Mouse (Mus musculus) lung, embryonic 16.5 days (tissue): ENCODE measurements around the gene Ripply1. TPM values are rescaled to one million over a fixed set of nuclear protein-coding genes. Genes with fewer than 3 reads are reported as not detected.

Experiments used
- ATAC-seq: fragments of 200-750 bp; cut with Nextera tagmentation; 2 replicates; pipeline ENCODE4 v1.8.0; 2017; ENCODE audit warnings: low read depth, mild to moderate bottlenecking, moderate library complexity
- H3K27ac ChIP-seq: fragments of 300-500 bp; sonication (generic); 2 replicates; pipeline ENCODE4 v1.5.1; 2014; ENCODE audit warnings: mild to moderate bottlenecking, control low read depth, low read length
- H3K27me3 ChIP-seq: fragments of 300-500 bp; sonication (generic); 2 replicates; pipeline ENCODE4 v1.6.1; 2014; ENCODE audit warnings: low read depth, low read length, mixed read lengths; ENCODE audit not compliant: control insufficient read depth, insufficient read depth
- H3K36me3 ChIP-seq: fragments of 300-500 bp; sonication (generic); 2 replicates; pipeline ENCODE4 v1.6.1; 2014; ENCODE audit warnings: low read length; ENCODE audit not compliant: control insufficient read depth, insufficient read depth
- H3K4me1 ChIP-seq: fragments of 300-500 bp; sonication (generic); replicated peaks from 2 replicates; pipeline ENCODE4 v1.6.1; 2014; ENCODE audit warnings: low read length, mixed read lengths; ENCODE audit not compliant: control insufficient read depth, insufficient read depth
- H3K4me2 ChIP-seq: fragments of 300-500 bp; sonication (generic); 2 replicates; pipeline ENCODE4 v1.6.1; 2014; ENCODE audit warnings: low read depth, low read length, control low read depth
- H3K4me3 ChIP-seq: fragments of 300-500 bp; sonication (generic); 2 replicates; pipeline ENCODE4 v1.5.1; 2014; ENCODE audit warnings: mild to moderate bottlenecking, low read length, control low read depth
- H3K9ac ChIP-seq: fragments of 300-500 bp; sonication (generic); 2 replicates; pipeline ENCODE4 v1.6.1; 2014; ENCODE audit warnings: low read length, control low read depth
- H3K9me3 ChIP-seq: fragments of 300-500 bp; sonication (generic); 2 replicates; pipeline ENCODE4 v1.6.1; 2016; ENCODE audit warnings: low read length; ENCODE audit not compliant: control insufficient read depth
- WGBS: fragments of 180-500 bp; shearing (Covaris S2); extraction: QIAGEN DNeasy Blood & Tissue Kit; methylation state at CpG from one replicate; pipeline ENCODE4 v1.1.7; 2014; 5-methylcytosine and 5-hydroxymethylcytosine counted together
- polyA plus RNA-seq: library from polyadenylated mRNA; unstranded; fragments of >200 nt; fragmentation: Nextera tagmentation; extraction: Ambion mirVana; gene quantifications from 2 replicates; pipeline ENCODE4 v1.2.1, GENCODE M21; 2015

Ripply1 gene
- polyA plus RNA-seq, 1 experiment from 2014 or later, result not detected

GRCm38 (mm10) chrX:139808501-139808900, 26.3 kb upstream of the Ripply1 start:
- Histone ChIP-seq H3K9ac (no peak overlapping the region), H3K4me2 (no peak overlapping the region), H3K4me3 (no peak overlapping the region), H3K36me3 (no peaks in the 10 kb centered on the region), H3K4me1 (no peaks in the 10 kb centered on the region), H3K9me3 (no peaks in the 10 kb centered on the region), H3K27ac (no peak overlapping the region), H3K27me3 (no peaks in the 10 kb centered on the region)
- no peak for ATAC-seq
- WGBS, result 87% methylated on average over 10 of the region's 10 CpGs

DNA sequence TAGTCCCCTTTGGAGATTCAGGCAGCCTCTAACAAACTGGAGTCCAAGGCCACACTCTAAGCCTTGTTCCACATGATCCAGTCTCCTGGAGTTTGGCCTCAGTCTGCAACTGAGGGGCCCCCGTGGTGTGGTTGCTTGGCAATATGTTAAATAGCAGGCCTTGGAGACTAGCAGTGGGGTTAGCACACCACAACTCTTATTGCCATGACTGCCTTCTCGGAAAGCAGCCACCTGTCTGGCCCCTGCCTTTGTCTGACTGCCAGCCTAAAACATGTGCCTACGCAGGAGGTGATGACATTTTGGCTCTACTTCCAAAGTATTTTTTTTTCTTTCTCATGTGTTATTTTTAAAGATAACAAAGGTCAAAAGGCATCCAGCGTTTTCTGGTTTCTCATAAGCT, 25.9 kb upstream of the Ripply1 start:
- Histone ChIP-seq H3K27ac (no peak overlapping the region), H3K4me1 (no peaks in the 10 kb centered on the region), H3K9me3 (no peaks in the 10 kb centered on the region), H3K27me3 (no peaks in the 10 kb centered on the region), H3K9ac (no peak overlapping the region), H3K4me3 (no peak overlapping the region), H3K36me3 (no peaks in the 10 kb centered on the region), H3K4me2 (no peak overlapping the region)
- no peak for ATAC-seq
- 40% methylated on average over 4 of the region's 4 CpGs for WGBS

GRCm38 (mm10) chrX:139807391-139807790, 25.2 kb upstream of the Ripply1 start:
- Histone ChIP-seq H3K4me1 (no peaks in the 10 kb centered on the region), H3K4me3 (no peak overlapping the region), H3K27ac (no peak overlapping the region), H3K27me3 (no peaks in the 10 kb centered on the region), H3K9ac (no peak overlapping the region), H3K4me2 (no peak overlapping the region), H3K9me3 (no peaks in the 10 kb centered on the region), H3K36me3 (no peaks in the 10 kb centered on the region)
- no peak for ATAC-seq
- 74% methylated on average over 2 of the region's 2 CpGs for WGBS

- no peak overlapping the region for H3K9ac ChIP-seq
- ATAC-seq, result no peak
- no peaks in the 10 kb centered on the region for H3K9me3 ChIP-seq
- H3K4me2 ChIP-seq, result no peak overlapping the region
- H3K4me1 ChIP-seq, result no peaks in the 10 kb centered on the region
- no peak overlapping the region for H3K27ac ChIP-seq
- H3K27me3 ChIP-seq, result no peaks in the 10 kb centered on the region
- H3K36me3 ChIP-seq, result no peaks in the 10 kb centered on the region
- no peak overlapping the region for H3K4me3 ChIP-seq
- WGBS, result 73% methylated on average over 4 of the region's 4 CpGs
Measured at GRCm38 (mm10) chrX:139805918-139806317, 23.8 kb upstream of the Ripply1 start.

DNA sequence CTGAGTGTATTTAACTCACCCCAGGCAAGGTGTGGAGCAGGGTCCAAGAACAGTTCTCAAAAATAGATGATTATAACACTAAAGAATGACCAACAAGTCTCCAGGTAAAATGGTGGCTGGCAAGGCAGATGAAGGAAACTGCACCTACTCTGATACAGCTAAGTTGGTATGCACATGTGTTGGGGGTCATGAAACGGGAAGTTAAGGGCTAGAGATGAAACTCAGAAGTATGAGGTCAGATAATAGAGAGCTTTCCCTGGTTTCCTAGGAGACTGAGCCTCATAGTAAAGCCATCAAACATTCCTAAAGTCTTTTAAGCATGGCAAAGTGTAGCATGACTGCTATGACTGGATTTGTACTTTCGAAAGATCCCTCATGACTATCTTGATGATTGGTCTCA, 20.9 kb upstream of the Ripply1 start:
- H3K4me1 ChIP-seq, result no peaks in the 10 kb centered on the region
- ATAC-seq, result no peak
- no peaks in the 10 kb centered on the region for H3K9me3 ChIP-seq
- no peaks in the 10 kb centered on the region for H3K36me3 ChIP-seq
- H3K4me2 ChIP-seq, result no peak overlapping the region
- 63% methylated on average over 2 of the region's 2 CpGs for WGBS
- no peak overlapping the region for H3K9ac ChIP-seq
- no peak overlapping the region for H3K4me3 ChIP-seq
- H3K27me3 ChIP-seq, result no peaks in the 10 kb centered on the region
- no peak overlapping the region for H3K27ac ChIP-seq

- Histone ChIP-seq H3K4me3 (no peak within 1 kb of the TSS), H3K9ac (no peak within 1 kb of the TSS), H3K36me3 (no peaks in the 10 kb centered on the region), H3K4me1 (no peaks in the 10 kb centered on the region), H3K9me3 (no peaks in the 10 kb centered on the region), H3K27me3 (peaks cover 2% of the 10 kb centered on the region; the same call in 1 of the 2 replicates), H3K4me2 (no peak within 1 kb of the TSS), H3K27ac (no peak within 1 kb of the TSS)
- no peak for ATAC-seq
- 60% methylated on average over 8 of the region's 8 CpGs for WGBS
Measured at GRCm38 (mm10) chrX:139800406-139800878, 18.3 kb upstream of the Ripply1 start, which contains the start of gene Cldn2. Gene Cldn2, plus strand, starts transcription at chrX:139800828.

DNA sequence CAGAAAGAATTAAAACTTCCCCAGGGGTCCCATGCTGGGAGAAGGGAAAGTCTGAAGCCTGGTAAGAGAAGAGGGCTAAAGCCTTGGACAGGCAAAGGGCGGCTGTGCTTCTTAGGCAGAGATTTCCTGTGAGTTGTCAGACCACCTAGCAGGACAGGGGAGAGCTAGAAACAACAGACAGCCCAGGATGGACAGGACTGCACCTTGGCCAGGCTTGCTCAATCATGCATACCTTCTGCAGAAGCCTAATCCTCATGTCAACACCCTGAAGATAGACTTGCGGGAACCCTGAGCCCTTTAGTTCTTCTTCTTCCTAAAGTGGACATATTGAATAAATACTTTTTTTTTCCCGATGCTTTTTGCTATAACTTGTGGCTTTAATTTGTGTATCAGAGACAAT, 17.8 kb upstream of the Ripply1 start:
- no peak for ATAC-seq
- 77% methylated on average over 3 of the region's 3 CpGs for WGBS
- no peak overlapping the region for H3K9ac ChIP-seq

GRCm38 (mm10) chrX:139797875-139798274, 15.7 kb upstream of the Ripply1 start:
- Histone ChIP-seq H3K9me3 (no peaks in the 10 kb centered on the region), H3K4me1 (no peaks in the 10 kb centered on the region), H3K4me3 (no peak overlapping the region), H3K36me3 (no peaks in the 10 kb centered on the region), H3K4me2 (no peak overlapping the region), H3K27ac (no peak overlapping the region), H3K9ac (no peak overlapping the region), H3K27me3 (peaks cover 2% of the 10 kb centered on the region; the same call in 1 of the 2 replicates)
- WGBS, result 43% methylated on average over 9 of the region's 9 CpGs
- ATAC-seq, result no peak

More for the DNA sequence above, 17.8 kb upstream of the Ripply1 start:
- peaks cover 2% of the 10 kb centered on the region; the same call in 1 of the 2 replicates for H3K27me3 ChIP-seq
- H3K36me3 ChIP-seq, result no peaks in the 10 kb centered on the region
- no peak overlapping the region for H3K27ac ChIP-seq
- no peaks in the 10 kb centered on the region for H3K9me3 ChIP-seq
- no peaks in the 10 kb centered on the region for H3K4me1 ChIP-seq
- H3K4me2 ChIP-seq, result no peak overlapping the region
- no peak overlapping the region for H3K4me3 ChIP-seq

GRCm38 (mm10) chrX:139796037-139796436, 13.9 kb upstream of the Ripply1 start:
- H3K27me3 ChIP-seq, result peaks cover 2% of the 10 kb centered on the region; the same call in 1 of the 2 replicates
- ATAC-seq, result no peak
- 88% methylated on average over 6 of the region's 6 CpGs for WGBS

More at GRCm38 (mm10) chrX:139796037-139796436, 13.9 kb upstream of the Ripply1 start:
- Histone ChIP-seq H3K9me3 (no peaks in the 10 kb centered on the region), H3K36me3 (no peaks in the 10 kb centered on the region), H3K9ac (no peak overlapping the region), H3K4me1 (no peaks in the 10 kb centered on the region; the same call in 1 of the 2 replicates), H3K4me3 (no peak overlapping the region), H3K4me2 (no peak overlapping the region), H3K27ac (no peak overlapping the region)
